Mouse (Mus musculus): Measurements from ENCODE around the gene Wdr34. TPM values are rescaled to one million over a fixed set of nuclear protein-coding genes. Genes with fewer than 3 reads are reported as not detected.

Gene Wdr34
- total RNA-seq, 2 experiments from 2014 or later, result 4.4 to 5.0 TPM

GRCm38 (mm10) chr2:30078349-30078712 lies 29.6 kb upstream of the Wdr34 start:
- intact Hi-C loops (cut with DNase I), result loop anchor here (2.0 kb wide), 1 partner anchor 14 kb away; the partner anchor contains the start of gene Zdhhc12
- no peak for TF ChIP-seq CTCF (IDR thresholded peaks at IDR 0.05)
- peak; percentile 58 for DNase-seq
- Histone ChIP-seq H3K27ac (peak overlapping the region; percentile 88), H3K4me3 (peak overlapping the region; percentile 77)

DNA sequence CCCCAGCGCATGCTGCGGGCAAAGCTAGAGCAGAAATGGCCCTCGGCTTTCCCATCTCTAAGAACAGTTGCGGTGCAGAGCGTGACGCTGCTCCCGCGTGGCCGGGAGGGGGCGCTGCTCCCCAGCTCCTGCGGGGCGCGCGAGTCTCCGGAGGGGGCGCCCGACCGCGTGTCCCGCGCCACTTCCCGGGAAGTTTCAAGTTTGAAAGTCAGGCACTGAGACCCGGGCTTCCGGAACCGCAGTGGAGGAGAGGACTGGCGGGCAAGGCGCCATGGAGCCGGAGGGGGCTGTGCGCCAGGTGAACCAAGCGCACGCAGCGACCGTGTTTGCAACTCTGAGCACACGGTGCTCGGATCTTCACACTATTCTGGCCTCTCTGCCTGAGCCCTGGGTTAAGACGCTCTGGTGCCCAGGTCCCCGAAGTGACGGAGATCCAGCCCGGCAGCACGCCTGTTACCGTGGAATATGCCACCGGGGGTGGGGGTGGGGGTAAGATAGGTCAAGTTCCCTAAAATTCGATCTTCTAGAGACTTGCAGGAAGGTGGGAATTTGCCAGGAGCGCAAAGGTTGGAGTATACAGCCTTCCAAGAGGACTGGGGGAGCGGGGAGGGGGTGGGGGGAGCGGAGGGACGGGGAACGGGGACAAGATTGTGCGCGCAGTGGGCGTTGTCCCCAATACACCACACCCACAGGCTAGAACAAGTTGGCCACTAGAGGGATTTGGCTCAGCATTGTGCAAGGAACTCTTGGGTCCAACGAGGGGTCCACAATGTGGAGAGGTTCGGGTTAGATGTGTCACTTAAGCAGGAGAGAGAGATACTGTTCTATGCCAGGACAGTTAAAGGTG lies 29.0 kb upstream of the Wdr34 start, which contains the start of gene Pkn3:
TSS of gene Pkn3 (plus strand) at position 183 of the 847 bp plus-strand sequence.
- intact Hi-C loops (cut with DNase I), result loop anchor here (1.0 to 2.0 kb wide), 2 partner anchors 15 to 19 kb away; partner anchors contain the start of gene Zdhhc12
- TF ChIP-seq CTCF (IDR thresholded peaks at IDR 0.05), result peak; percentile 60
- H3K27ac ChIP-seq, result peak within 1 kb of the TSS; percentile 88
- peak; percentile 90 for DNase-seq
- peak within 1 kb of the TSS; percentile 77 for H3K4me3 ChIP-seq

DNA sequence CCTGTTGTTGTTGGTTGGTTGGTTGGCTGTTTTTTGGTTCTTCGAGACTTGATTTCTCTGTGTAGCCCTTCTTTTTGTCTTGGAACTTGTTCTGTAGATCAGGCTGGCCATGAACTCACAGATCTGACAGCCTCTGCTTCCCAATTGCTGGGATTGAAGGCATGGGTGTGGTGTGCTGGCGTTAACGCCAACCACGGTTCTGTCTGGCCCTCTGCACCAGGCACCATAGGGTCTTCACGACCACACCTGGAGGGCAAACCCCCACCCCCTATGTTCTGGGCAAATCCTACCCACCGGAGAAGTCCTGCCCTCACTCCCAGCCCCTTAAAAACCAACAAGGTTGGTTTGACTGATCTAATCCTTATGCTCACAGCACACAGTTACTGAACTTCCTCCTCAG lies 28.3 kb upstream of the Wdr34 start:
- peak overlapping the region; percentile 88 for H3K27ac ChIP-seq
- no peak for TF ChIP-seq CTCF (IDR thresholded peaks at IDR 0.05)
- peak overlapping the region; percentile 77 for H3K4me3 ChIP-seq
- intact Hi-C loops (cut with DNase I), result loop anchor here (1.0 kb wide), 1 partner anchor 19 kb away; no protein-coding TSS in a partner anchor
- DNase-seq, result no peak

- TF ChIP-seq CTCF (IDR thresholded peaks at IDR 0.05), result no peak
- intact Hi-C loops (cut with DNase I), result no loop called here
- no peak overlapping the region for H3K27ac ChIP-seq
Measured at GRCm38 (mm10) chr2:30076439-30076838, 27.8 kb upstream of the Wdr34 start.

GRCm38 (mm10) chr2:30075625-30076024 lies 26.9 kb upstream of the Wdr34 start:
- Histone ChIP-seq H3K27ac (no peak overlapping the region), H3K4me3 (no peak overlapping the region)
- intact Hi-C loops (cut with DNase I), result no loop called here
- TF ChIP-seq CTCF (IDR thresholded peaks at IDR 0.05), result no peak
- no peak for DNase-seq

More at GRCm38 (mm10) chr2:30076439-30076838, 27.8 kb upstream of the Wdr34 start:
- no peak overlapping the region for H3K4me3 ChIP-seq
- no peak for DNase-seq

DNA sequence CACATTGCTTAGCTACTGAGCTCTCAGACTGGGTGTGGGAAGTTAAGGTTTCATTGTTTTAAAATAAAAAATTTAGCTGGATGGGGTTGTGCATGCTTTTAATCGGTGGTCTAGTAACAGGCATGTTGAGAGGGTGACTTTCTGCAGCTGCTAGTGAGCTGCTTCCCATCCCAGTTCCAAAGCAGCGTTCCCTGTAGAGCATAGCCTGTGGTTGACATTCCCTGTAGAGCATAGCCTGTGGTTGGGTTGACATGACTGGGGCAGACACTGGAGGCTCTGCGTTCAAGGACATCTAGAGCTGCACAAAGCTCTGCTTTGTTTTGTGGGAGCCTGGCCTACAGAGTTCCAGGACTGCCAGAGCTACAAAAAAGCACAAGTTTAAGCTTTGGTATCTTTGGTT lies 24.6 kb upstream of the Wdr34 start:
- DNase-seq, result no peak
- no peak overlapping the region for H3K4me3 ChIP-seq
- H3K27ac ChIP-seq, result no peak overlapping the region
- intact Hi-C loops (cut with DNase I), result no loop called here
- no peak for TF ChIP-seq CTCF (IDR thresholded peaks at IDR 0.05)

- no peak for TF ChIP-seq CTCF (IDR thresholded peaks at IDR 0.05)
- no peak for DNase-seq
- intact Hi-C loops (cut with DNase I), result no loop called here
- Histone ChIP-seq H3K4me3 (no peak overlapping the region), H3K27ac (no peak overlapping the region)
Measured at GRCm38 (mm10) chr2:30072875-30073274, 24.2 kb upstream of the Wdr34 start.

GRCm38 (mm10) chr2:30067962-30068361 lies 19.3 kb upstream of the Wdr34 start:
- no peak for TF ChIP-seq CTCF (IDR thresholded peaks at IDR 0.05)
- no peak overlapping the region for H3K27ac ChIP-seq
- intact Hi-C loops (cut with DNase I), result no loop called here

GRCm38 (mm10) chr2:30067031-30067888 lies 18.6 kb upstream of the Wdr34 start:
- intact Hi-C loops (cut with DNase I), result no loop called here
- no peak for TF ChIP-seq CTCF (IDR thresholded peaks at IDR 0.05)
- H3K27ac ChIP-seq, result peak overlapping the region; percentile 96
- peak; percentile 53 for DNase-seq
- H3K4me3 ChIP-seq, result peak overlapping the region; percentile 98

More at GRCm38 (mm10) chr2:30067962-30068361, 19.3 kb upstream of the Wdr34 start:
- H3K4me3 ChIP-seq, result peak overlapping the region; percentile 98
- no peak for DNase-seq

- intact Hi-C loops (cut with DNase I), result no loop called here
- Histone ChIP-seq H3K27ac (peak overlapping the region; percentile 96), H3K4me3 (peak overlapping the region; percentile 98)
- TF ChIP-seq CTCF (IDR thresholded peaks at IDR 0.05), result no peak
- DNase-seq, result peak; percentile 99
Measured at GRCm38 (mm10) chr2:30066046-30066901, 17.6 kb upstream of the Wdr34 start.

GRCm38 (mm10) chr2:30064298-30064697 lies 15.6 kb upstream of the Wdr34 start:
- H3K4me3 ChIP-seq, result no peak overlapping the region

GRCm38 (mm10) chr2:30063791-30064190 lies 15.1 kb upstream of the Wdr34 start:
- intact Hi-C loops (cut with DNase I), result loop anchor here (2.0 kb wide), 1 partner anchor 15 kb away; the partner anchor contains the start of gene Wdr34
- no peak for TF ChIP-seq CTCF (IDR thresholded peaks at IDR 0.05)
- no peak overlapping the region for H3K4me3 ChIP-seq
- H3K27ac ChIP-seq, result 0 out of 2 replicates have a peak overlapping the region, but pooled peaks have one; percentile 94
- DNase-seq, result no peak

More at GRCm38 (mm10) chr2:30064298-30064697, 15.6 kb upstream of the Wdr34 start:
- no peak overlapping the region for H3K27ac ChIP-seq
- intact Hi-C loops (cut with DNase I), result no loop called here
- TF ChIP-seq CTCF (IDR thresholded peaks at IDR 0.05), result no peak
- no peak for DNase-seq
